Mouse (Mus musculus): Measurements from ENCODE around the gene Btbd2. TPM values are rescaled to one million over a fixed set of nuclear protein-coding genes. Genes with fewer than 3 reads are reported as not detected.
A peak's percentile ranks its signal among the peaks of the same experiment; 100 is the strongest.

The Btbd2 gene
- polyA plus RNA-seq (2014; fragmentation: Nextera tagmentation; extraction: Ambion mirVana), result 38.0 and 38.4 TPM in 2 replicates

DNA sequence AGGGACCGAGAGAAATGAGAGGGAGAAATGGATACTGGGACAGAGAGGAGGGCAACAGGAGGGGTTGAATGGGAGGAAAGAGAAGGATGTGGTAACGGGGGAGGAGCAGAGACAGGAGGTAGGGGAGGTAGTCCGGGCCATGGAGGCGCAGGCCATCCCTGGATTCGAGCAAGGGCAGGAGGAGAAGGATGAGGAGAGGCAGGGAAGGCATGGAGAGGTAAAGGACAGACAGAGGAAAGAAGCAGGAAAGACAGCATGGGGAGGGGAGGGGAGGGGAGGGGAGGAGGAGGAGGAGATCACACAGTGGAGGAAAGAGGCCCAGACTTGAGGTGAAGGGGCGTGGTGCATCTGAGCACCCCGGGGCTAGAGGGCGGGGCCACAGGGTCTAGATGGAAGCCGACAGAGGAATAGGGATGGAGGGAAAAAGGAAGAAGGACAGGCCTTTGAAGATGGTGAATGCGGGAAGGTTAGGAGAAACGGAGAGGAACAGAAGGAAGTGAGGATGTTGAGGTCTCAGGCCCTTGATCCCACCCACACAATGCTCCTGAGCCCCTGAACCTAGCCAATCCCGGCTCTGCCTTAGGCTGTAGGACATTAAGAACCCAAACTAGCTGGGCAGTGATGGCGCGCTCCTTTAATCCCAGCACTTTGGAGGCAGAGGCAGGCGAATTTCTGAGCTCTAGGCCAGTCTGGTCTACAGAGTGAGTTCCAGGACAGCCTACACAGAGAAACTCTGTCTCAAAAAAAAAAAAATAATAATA, at the start of gene Btbd2:
Btbd2 (minus strand) TSS at position 209 of the 761 bp plus-strand sequence.
- peak within 1 kb of the TSS; percentile 82 for H3K27ac ChIP-seq (ENCODE audit: low read depth, low read length)
- H3K4me2 ChIP-seq, result peak within 1 kb of the TSS; percentile 96
- H3K27me3 ChIP-seq (replicated peaks; ENCODE audit: control insufficient read depth, insufficient read depth, low read length), result no peaks in the 10 kb centered on the region
- DNase-seq (ENCODE audit: low spot score), result no peak
- H3K4me3 ChIP-seq (ENCODE audit: low read depth, low read length), result peak within 1 kb of the TSS; percentile 98
- no peaks in the 10 kb centered on the region for H3K36me3 ChIP-seq (ENCODE audit: control insufficient read depth, insufficient read depth, low read length)
- no peaks in the 10 kb centered on the region for H3K9me3 ChIP-seq (ENCODE audit: control insufficient read depth, low read length)
- WGBS, result 27% methylated on average over 15 of the region's 15 CpGs
- peak; percentile 32; the same call in 1 of the 2 replicates for ATAC-seq (replicated peaks; ENCODE audit: low FRiP score)
- H3K4me1 ChIP-seq (replicated peaks; ENCODE audit: control insufficient read depth, insufficient read depth, low read length), result peaks cover 26% of the 10 kb centered on the region
- H3K9ac ChIP-seq (ENCODE audit: low read depth, low read length), result peak within 1 kb of the TSS; percentile 99

DNA sequence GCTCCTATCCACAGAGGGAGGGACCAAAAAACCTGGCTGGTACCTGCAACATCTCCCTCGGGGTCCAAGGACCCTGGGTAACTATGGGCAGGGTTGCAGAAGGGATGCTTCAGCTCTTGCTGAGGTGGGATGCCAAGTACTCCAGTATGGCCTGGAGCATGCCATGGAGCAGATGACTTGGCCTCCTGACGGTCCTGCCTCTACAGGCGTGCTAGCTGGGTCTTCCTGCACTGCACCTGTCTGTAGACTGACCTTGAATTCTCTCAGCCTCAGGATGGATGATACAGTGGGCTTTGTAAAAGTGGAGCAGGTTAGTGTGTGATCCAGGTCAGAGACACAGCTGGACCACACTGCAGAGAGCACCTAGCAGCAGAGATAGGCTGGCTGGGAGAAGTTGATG, 48.6 kb upstream of the Btbd2 start:
- no peak overlapping the region for H3K27ac ChIP-seq (ENCODE audit: low read depth, low read length)

DNA sequence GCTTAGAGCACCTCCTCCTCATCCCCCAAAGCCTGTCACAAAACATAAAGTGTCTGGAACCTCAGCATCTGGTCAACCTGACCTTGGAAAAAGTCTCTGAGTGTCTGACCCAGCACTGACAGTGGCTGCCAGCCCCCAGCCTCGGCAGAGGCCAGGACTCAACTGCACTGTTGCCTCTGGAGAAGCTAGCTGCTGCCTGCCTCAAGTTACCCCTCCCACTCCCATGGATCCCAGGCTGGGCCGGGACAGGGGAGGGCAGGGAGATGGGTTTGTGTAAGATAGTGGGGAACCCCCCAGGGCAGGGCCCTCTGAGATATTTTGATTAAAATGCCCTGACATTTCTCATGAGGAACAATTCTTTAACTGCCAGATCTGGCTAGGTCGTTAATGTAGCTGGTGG, 48.2 kb upstream of the Btbd2 start:
- Histone ChIP-seq H3K36me3 (ENCODE audit: control insufficient read depth, insufficient read depth, low read length) (peaks cover 35% of the 10 kb centered on the region), H3K27ac (ENCODE audit: low read depth, low read length) (no peak overlapping the region), H3K4me3 (ENCODE audit: low read depth, low read length) (no peak overlapping the region), H3K4me1 (replicated peaks; ENCODE audit: control insufficient read depth, insufficient read depth, low read length) (peaks cover 24% of the 10 kb centered on the region), H3K4me2 (no peak overlapping the region), H3K9ac (ENCODE audit: low read depth, low read length) (no peak overlapping the region), H3K27me3 (replicated peaks; ENCODE audit: control insufficient read depth, insufficient read depth, low read length) (no peaks in the 10 kb centered on the region), H3K9me3 (ENCODE audit: control insufficient read depth, low read length) (no peaks in the 10 kb centered on the region)
- ATAC-seq (replicated peaks; ENCODE audit: low FRiP score) (no peak), DNase-seq (ENCODE audit: low spot score) (no peak)
- 61% methylated on average over 3 of the region's 3 CpGs for WGBS

More for the DNA sequence above, 48.6 kb upstream of the Btbd2 start:
- ATAC-seq (replicated peaks; ENCODE audit: low FRiP score) (no peak), DNase-seq (ENCODE audit: low spot score) (no peak)
- no peak overlapping the region for H3K4me3 ChIP-seq (ENCODE audit: low read depth, low read length)
- H3K27me3 ChIP-seq (replicated peaks; ENCODE audit: control insufficient read depth, insufficient read depth, low read length), result no peaks in the 10 kb centered on the region
- H3K4me1 ChIP-seq (replicated peaks; ENCODE audit: control insufficient read depth, insufficient read depth, low read length), result peaks cover 20% of the 10 kb centered on the region
- H3K9me3 ChIP-seq (ENCODE audit: control insufficient read depth, low read length), result no peaks in the 10 kb centered on the region
- H3K4me2 ChIP-seq, result no peak overlapping the region
- no peak overlapping the region for H3K9ac ChIP-seq (ENCODE audit: low read depth, low read length)
- H3K36me3 ChIP-seq (ENCODE audit: control insufficient read depth, insufficient read depth, low read length), result peaks cover 40% of the 10 kb centered on the region
- WGBS, result 79% methylated on average over 3 of the region's 3 CpGs

DNA sequence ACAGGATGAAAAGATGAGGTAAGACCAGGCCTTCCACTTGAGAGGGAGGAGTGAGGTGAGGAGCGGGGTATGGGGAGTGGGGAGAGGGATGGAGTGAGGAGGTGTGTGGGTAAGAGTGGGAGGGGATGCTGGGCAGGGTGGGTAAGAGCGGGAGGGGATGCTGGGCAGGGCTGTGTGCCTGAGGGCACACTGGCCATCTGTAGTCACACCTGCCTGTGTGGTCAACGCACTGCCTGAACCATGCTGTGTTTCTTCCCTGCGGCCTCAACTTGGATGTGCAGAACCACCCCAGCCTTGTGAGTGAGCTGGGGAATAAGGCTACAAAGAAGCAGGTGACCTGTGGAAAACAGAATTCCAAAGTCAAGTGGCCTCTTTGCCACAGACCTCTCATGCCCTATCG, 47.5 kb upstream of the Btbd2 start:
- Histone ChIP-seq H3K4me3 (ENCODE audit: low read depth, low read length) (no peak overlapping the region), H3K27me3 (replicated peaks; ENCODE audit: control insufficient read depth, insufficient read depth, low read length) (no peaks in the 10 kb centered on the region), H3K9me3 (ENCODE audit: control insufficient read depth, low read length) (no peaks in the 10 kb centered on the region), H3K36me3 (ENCODE audit: control insufficient read depth, insufficient read depth, low read length) (peaks cover 29% of the 10 kb centered on the region), H3K4me2 (no peak overlapping the region; the same call in 1 of the 2 replicates), H3K27ac (ENCODE audit: low read depth, low read length) (no peak overlapping the region), H3K9ac (ENCODE audit: low read depth, low read length) (no peak overlapping the region), H3K4me1 (replicated peaks; ENCODE audit: control insufficient read depth, insufficient read depth, low read length) (peaks cover 30% of the 10 kb centered on the region)
- DNase-seq (ENCODE audit: low spot score), result no peak
- ATAC-seq (replicated peaks; ENCODE audit: low FRiP score), result no peak
- WGBS, result 89% methylated on average over 5 of the region's 5 CpGs

DNA sequence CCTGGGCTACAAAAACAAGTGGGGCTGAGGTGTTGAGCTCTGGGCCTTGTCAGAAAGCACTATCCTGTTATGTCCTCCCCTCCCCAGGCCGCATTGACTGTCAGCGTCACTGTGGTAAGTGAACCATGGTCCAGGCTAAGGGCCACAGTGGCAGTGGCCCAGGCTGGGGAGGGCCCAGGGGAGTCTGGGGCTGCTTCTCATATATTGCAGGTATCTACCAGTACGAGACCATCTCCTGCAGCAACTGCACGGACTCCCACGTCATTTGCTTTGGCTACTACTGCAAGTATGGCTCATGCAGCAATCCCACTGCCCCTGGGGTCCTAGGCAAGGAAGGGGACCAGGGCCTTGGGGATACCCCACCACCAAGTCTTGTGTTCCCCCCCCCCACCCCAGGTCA, 46.8 kb upstream of the Btbd2 start:
- no peaks in the 10 kb centered on the region for H3K27me3 ChIP-seq (replicated peaks; ENCODE audit: control insufficient read depth, insufficient read depth, low read length)
- peaks cover 22% of the 10 kb centered on the region for H3K36me3 ChIP-seq (ENCODE audit: control insufficient read depth, insufficient read depth, low read length)
- no peaks in the 10 kb centered on the region for H3K9me3 ChIP-seq (ENCODE audit: control insufficient read depth, low read length)
- ATAC-seq (replicated peaks; ENCODE audit: low FRiP score), result no peak
- no peak for DNase-seq (ENCODE audit: low spot score)
- H3K4me1 ChIP-seq (replicated peaks; ENCODE audit: control insufficient read depth, insufficient read depth, low read length), result peaks cover 36% of the 10 kb centered on the region
- H3K27ac ChIP-seq (ENCODE audit: low read depth, low read length), result peak overlapping the region; percentile 25; the same call in 1 of the 2 replicates
- peak overlapping the region; percentile 71 for H3K9ac ChIP-seq (ENCODE audit: low read depth, low read length)
- 89% methylated on average over 5 of the region's 5 CpGs for WGBS
- H3K4me3 ChIP-seq (ENCODE audit: low read depth, low read length), result peak overlapping the region; percentile 79
- peak overlapping the region; percentile 100 for H3K4me2 ChIP-seq

DNA sequence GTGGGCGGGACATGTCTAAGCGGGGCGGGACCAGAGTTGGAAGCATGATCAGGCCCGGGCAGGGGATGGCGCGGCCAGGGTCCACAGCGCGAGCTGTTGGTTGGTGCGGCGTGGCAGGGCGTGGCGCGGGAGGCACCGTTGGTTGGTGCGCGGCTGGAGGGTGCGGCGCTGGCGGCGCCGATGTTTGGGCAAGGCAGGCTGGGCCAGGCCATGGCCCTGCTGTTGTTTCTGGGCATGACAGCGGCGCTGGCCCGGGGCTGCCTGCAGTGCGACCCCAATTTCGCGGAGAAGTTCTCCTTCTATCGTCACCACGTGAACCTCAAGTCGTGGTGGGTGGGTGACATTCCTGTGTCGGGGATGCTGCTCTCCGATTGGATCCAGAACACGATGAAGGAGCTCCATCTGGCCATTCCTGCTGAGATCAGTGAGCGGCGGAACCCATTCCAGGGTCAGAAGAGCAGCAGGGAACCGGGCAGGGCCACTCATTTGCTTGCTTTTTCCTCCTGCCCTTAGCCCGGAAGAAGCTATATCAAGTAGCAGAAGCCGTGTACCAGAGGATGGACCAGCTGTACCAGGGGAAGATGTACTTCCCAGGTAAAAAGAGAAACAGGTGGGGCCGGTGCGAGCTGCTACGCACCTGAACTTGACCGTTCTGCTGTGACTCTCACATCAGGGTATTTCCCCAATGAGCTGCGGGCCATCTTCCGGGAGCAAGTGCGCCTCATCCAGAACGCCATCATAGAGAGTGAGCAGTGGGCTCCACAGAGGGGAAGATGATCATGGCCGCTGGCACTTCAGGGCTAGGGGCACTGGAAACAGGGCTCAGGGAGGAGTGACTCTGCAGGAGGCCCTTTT, 45.9 kb upstream of the Btbd2 start:
- H3K9me3 ChIP-seq (ENCODE audit: control insufficient read depth, low read length), result no peaks in the 10 kb centered on the region
- peak overlapping the region; percentile 100 for H3K4me2 ChIP-seq
- peaks cover 13% of the 10 kb centered on the region for H3K36me3 ChIP-seq (ENCODE audit: control insufficient read depth, insufficient read depth, low read length)
- peak overlapping the region; percentile 76 for H3K27ac ChIP-seq (ENCODE audit: low read depth, low read length)
- H3K4me1 ChIP-seq (replicated peaks; ENCODE audit: control insufficient read depth, insufficient read depth, low read length), result peaks cover 45% of the 10 kb centered on the region
- H3K4me3 ChIP-seq (ENCODE audit: low read depth, low read length), result peak overlapping the region; percentile 79
- H3K27me3 ChIP-seq (replicated peaks; ENCODE audit: control insufficient read depth, insufficient read depth, low read length), result no peaks in the 10 kb centered on the region
- H3K9ac ChIP-seq (ENCODE audit: low read depth, low read length), result peak overlapping the region; percentile 71
- ATAC-seq (replicated peaks; ENCODE audit: low FRiP score) (peak; percentile 83), DNase-seq (ENCODE audit: low spot score) (peak; percentile 97)
- WGBS, result 3% methylated on average over 47 of the region's 47 CpGs

DNA sequence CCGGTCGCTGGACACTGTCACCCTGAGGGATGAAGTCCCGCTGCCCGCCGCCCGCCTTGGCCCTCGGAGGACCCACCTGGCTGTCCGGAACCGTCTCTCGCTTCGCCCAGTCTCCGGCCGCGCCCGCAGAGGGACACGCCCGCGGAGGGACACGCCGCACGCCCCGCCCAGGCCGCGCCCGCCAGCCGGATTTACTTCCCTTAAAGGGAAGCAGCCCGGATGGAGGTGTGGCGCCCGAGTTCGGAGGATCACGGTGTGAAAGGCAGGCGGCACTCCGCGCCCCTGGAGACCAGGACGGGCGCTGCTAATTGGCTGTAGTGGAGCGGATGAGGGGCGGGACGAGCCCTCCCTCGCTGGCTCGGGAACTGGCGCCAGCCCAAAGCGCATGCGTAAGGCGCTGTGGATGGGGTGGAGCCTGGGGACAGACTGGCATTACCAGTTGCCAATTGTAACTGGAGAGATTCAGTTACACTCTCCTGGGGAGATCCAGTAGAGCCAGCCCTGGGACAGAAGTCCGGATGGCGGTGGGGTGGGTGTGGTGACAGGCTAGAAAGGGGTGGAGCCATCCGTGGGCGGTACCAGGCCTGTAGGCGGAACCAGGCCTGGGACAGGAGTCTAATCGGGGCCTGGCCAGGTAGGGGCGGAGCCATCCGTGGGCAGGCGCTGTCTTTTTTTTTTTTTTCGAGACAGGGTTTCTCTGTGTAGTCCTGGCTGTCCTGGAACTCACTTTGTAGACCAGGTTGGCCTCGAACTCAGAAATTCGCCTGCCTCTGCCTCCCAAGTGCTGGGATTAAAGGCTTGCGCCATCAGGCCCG, 45.1 kb upstream of the Btbd2 start, which contains the start of the genes Mob3a and Izumo4:
Mob3a (minus strand) TSS at position 257 of the 815 bp plus-strand sequence.
Izumo4 (plus strand) TSS at position 464 of the 815 bp plus-strand sequence.
- Histone ChIP-seq H3K4me1 (replicated peaks; ENCODE audit: control insufficient read depth, insufficient read depth, low read length) (peaks cover 53% of the 10 kb centered on the region), H3K9ac (ENCODE audit: low read depth, low read length) (peak within 1 kb of the TSS; percentile 81)

DNA sequence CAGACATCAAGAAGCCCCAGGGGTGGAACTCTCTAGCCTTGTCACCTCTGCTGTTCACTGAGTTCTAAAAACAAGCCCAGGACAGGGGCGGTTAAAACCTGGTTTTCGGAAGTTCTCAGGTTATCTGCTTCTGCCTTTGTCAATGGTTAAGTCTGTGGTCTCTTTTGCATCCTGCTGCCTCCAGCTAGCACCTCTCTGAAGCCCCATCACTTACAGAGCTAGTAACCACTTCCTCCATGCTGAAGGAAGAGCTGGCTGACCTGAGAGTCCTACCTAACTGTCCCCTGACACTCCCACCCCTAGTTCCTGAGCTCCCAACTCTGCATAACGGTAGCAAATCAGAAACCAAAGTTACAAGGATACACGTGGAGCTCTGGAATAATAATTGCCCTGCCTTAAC, 43.9 kb upstream of the Btbd2 start:
- Histone ChIP-seq H3K4me2 (peak overlapping the region; percentile 100), H3K27me3 (replicated peaks; ENCODE audit: control insufficient read depth, insufficient read depth, low read length) (no peaks in the 10 kb centered on the region), H3K36me3 (ENCODE audit: control insufficient read depth, insufficient read depth, low read length) (peaks cover 2% of the 10 kb centered on the region; the same call in 1 of the 2 replicates), H3K27ac (ENCODE audit: low read depth, low read length) (peak overlapping the region; percentile 76), H3K4me1 (replicated peaks; ENCODE audit: control insufficient read depth, insufficient read depth, low read length) (peaks cover 65% of the 10 kb centered on the region), H3K4me3 (ENCODE audit: low read depth, low read length) (peak overlapping the region; percentile 79), H3K9me3 (ENCODE audit: control insufficient read depth, low read length) (no peaks in the 10 kb centered on the region), H3K9ac (ENCODE audit: low read depth, low read length) (peak overlapping the region; percentile 81)
- WGBS, result 21% methylated on average over 4 of the region's 4 CpGs
- ATAC-seq (replicated peaks; ENCODE audit: low FRiP score) (no peak), DNase-seq (ENCODE audit: low spot score) (no peak)

More for the DNA sequence above, 45.1 kb upstream of the Btbd2 start, which contains the start of the genes Mob3a and Izumo4:
- DNase-seq (ENCODE audit: low spot score) (peak; percentile 98), ATAC-seq (replicated peaks; ENCODE audit: low FRiP score) (peak; percentile 86)
- Histone ChIP-seq H3K4me3 (ENCODE audit: low read depth, low read length) (peak within 1 kb of the TSS; percentile 79), H3K27ac (ENCODE audit: low read depth, low read length) (peak within 1 kb of the TSS; percentile 76), H3K4me2 (peak within 1 kb of the TSS; percentile 100), H3K36me3 (ENCODE audit: control insufficient read depth, insufficient read depth, low read length) (peaks cover 6% of the 10 kb centered on the region), H3K9me3 (ENCODE audit: control insufficient read depth, low read length) (no peaks in the 10 kb centered on the region), H3K27me3 (replicated peaks; ENCODE audit: control insufficient read depth, insufficient read depth, low read length) (no peaks in the 10 kb centered on the region)
- WGBS, result under 1% methylated on average over 59 of the region's 59 CpGs
